Mouse (Mus musculus) layer of hippocampus, postnatal 10 days (tissue): Measurements from ENCODE around the gene Smim24. TPM values are rescaled to one million over a fixed set of nuclear protein-coding genes. Genes with fewer than 3 reads are reported as not detected.

Experiments
- DNase-seq, 2 experiments: peaks; one replicate each; pipeline ENCODE4 v3.0.0; 2021; ENCODE audit warnings: low spot score in 2 of 2
- total RNA-seq, 2 experiments: library from RNA; stranded (reverse); gene quantifications; 2 replicates each; pipeline ENCODE4 v1.2.3; 2021

Gene Smim24
- total RNA-seq, 2 experiments from 2014 or later = 2.6 to 3.0 TPM

GRCm38 (mm10) chr10:81365073-81365472 is 27.8 kb upstream of the Smim24 start:
- DNase-seq = no peak

DNA sequence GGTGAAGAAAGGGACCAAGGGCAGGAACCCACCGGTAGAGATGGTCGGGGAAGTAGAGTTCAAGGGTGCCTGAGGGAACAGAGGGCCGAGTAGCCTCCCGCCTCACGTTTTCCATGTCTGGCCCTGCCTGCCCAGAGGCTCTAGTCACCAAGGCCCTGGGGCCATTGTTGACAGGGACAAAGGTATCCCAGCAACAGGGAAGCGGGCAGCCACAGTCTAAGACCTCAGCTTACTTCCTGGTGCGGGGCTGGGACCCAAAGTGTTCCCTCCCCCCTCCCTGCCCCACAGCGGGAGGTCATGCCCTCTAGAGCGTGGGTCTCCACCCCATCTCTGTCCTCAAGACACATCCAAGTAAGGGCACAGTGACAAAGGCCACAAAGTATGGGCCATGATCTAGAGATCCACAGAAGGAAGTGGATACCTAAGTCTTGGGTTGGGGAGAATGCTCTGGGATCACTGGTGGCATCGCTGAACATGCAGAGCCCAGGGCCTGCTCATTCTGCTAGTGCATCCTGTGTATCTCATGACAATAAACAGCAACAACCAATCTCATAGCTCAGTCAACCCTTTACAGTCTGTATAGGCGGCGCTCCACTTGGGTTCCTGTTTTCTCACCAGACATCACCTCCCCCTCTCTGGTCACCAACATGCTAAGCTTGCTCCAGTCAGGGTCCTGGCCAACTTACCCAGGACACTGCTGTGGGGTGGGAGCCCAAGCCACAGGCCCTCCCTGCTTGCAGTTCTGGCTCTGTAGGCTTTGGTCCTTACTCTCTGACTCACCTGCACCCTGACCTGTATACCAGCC is 27.0 kb upstream of the Smim24 start, which contains the start of gene 4930404N11Rik:
4930404N11Rik (minus strand) TSS at position 145 of the 805 bp plus-strand sequence.
- no peak for DNase-seq

GRCm38 (mm10) chr10:81366477-81367206 is 26.2 kb upstream of the Smim24 start:
- DNase-seq = no peak

DNA sequence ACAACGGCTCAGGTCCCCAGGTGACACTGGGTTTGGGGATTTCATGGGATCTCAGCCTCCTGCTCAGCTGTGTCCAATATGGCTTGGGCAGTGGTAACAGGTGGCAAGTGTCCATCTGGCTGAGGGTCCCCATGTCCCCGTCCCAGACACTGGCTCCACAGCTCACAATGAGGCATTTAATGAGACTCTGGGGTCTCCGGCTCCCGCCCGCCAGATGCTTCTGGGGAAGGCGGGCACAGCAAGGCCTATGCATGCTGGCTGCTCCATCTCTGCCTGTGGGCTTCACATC is 25.7 kb upstream of the Smim24 start:
- no peak for DNase-seq

GRCm38 (mm10) chr10:81375322-81375721 is 17.5 kb upstream of the Smim24 start:
- no peak for DNase-seq

GRCm38 (mm10) chr10:81376561-81377361 is 16.1 kb upstream of the Smim24 start:
- DNase-seq = no peak

- no peak for DNase-seq
Observed at GRCm38 (mm10) chr10:81377362-81377664, 15.5 kb upstream of the Smim24 start.

DNA sequence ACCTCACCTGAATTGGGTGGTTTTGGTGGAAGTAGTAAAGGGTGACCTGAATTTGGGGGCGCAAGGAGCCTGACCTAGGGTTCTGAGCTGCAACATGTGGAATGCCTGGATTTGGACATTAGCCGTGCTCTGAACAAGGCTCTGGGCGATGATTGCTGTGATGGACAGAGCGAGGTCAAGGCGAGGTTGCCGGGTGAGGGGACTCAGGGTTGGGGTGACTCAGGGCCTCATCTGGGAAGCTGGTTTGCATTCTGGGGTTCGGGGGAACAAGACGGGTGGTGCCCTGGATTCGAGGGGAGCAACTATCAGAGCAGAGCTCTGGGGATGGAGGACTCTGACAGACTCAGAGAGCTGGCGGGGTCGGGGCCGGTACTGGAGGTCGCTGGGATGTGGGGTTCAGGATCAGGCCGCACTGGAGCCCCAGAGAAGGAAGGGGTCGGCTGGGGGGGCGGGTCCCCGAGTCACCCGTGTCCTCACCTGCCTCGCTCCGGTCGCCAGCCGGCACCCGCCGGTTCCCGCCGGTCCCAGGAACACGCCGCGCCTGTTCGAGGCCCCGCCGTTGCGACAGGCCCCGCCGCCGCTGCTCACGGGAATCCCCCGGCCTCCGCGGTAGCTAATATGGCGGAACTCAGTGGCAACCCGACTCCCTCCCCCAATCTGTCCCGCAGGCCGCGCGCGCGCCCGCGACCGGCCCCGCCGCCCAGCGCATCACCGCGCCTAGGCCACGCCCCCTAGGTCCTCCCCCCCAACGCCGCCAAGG is 14.9 kb upstream of the Smim24 start, which contains the start of gene Fzr1:
Fzr1 (minus strand) TSS at position 724 of the 760 bp plus-strand sequence.
- DNase-seq = no peak

- DNase-seq = peak; percentile 100
Observed at GRCm38 (mm10) chr10:81378553-81379182, 14.2 kb upstream of the Smim24 start.

- no peak for DNase-seq
Observed at GRCm38 (mm10) chr10:81379183-81379553, 13.7 kb upstream of the Smim24 start.

DNA sequence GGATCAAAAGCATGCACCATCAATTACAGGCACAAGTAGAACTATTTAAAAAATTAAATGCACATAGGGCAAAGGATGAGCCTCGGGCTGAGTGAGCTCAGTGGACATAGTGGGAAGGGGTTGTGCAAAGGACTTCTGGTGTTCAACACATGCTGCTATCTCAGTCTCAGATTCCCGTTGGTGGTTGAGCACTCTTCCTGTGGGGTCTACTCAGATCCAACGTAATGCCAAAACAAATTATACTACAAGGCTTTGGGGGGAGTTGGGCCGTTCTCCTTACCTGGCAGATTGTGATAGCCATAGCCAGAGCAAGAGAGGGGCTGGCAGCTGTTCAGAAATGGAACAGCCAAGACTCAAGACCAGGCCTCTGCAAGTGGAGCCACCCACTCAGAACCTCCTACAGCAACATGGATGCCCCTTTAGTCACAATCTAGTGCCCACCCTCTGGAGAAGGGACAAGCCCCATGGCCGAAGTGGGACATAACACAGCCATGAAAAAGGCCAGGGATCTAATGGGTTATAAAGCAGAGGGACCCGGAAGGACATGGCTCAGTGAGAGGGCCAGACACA is 13.0 kb upstream of the Smim24 start:
- DNase-seq = no peak

GRCm38 (mm10) chr10:81382039-81382438 is 10.8 kb upstream of the Smim24 start:
- DNase-seq = no peak

- DNase-seq = peak; percentile 99
Observed at GRCm38 (mm10) chr10:81383802-81384604, 8.8 kb upstream of the Smim24 start, which contains the start of the genes Dohh and Gm48551. Gene Dohh (plus strand): TSS chr10:81384428. Gene Gm48551 (plus strand): TSS chr10:81384466.

GRCm38 (mm10) chr10:81384605-81384982 is 8.3 kb upstream of the Smim24 start:
- DNase-seq = no peak

- no peak for DNase-seq
Observed at GRCm38 (mm10) chr10:81385603-81386306, 7.1 kb upstream of the Smim24 start.

DNA sequence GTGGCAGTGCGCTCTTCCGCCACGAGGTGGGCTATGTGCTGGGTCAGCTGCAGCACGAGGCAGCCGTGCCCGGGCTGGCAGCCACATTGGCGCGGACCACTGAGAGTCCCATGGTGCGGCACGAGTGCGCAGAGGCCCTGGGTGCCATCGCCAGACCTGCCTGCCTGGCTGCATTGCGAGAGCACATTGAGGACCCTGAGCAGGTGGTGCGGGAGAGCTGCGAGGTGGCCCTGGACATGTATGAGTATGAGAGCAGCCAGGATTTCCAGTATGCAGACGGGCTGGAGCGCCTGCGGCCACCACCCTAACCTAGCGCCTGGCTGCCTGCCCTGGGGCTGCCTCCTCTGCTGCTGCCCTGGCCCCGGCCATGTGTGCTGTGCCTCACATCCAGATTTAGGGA is 5.1 kb upstream of the Smim24 start:
- DNase-seq = no peak

GRCm38 (mm10) chr10:81388505-81389055 is 4.3 kb upstream of the Smim24 start, which contains the start of gene Gm48552:
Gene Gm48552 (plus strand): TSS chr10:81389005.
- no peak for DNase-seq

DNA sequence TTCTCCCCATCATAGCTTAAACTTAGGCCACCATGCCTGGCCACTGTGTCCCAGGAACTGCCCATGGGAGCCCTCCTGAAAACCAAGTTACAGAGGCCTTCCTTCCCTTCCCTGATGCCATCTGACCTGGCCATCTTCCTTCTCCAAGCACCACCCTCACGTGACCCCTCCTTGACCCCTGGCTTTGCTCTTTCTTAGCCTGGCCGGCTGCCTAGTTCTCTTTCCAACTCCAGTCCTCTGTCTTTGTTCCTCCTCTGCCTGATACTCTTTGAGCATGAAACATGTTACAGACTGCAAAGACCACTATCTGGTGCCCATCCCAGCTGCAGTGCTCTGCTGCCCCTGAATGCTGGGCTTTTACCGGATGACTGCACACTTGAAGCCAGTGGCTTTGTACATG is 3.5 kb upstream of the Smim24 start:
- no peak for DNase-seq
